Mouse (Mus musculus): Measurements from ENCODE around the gene Wscd2.

DNA sequence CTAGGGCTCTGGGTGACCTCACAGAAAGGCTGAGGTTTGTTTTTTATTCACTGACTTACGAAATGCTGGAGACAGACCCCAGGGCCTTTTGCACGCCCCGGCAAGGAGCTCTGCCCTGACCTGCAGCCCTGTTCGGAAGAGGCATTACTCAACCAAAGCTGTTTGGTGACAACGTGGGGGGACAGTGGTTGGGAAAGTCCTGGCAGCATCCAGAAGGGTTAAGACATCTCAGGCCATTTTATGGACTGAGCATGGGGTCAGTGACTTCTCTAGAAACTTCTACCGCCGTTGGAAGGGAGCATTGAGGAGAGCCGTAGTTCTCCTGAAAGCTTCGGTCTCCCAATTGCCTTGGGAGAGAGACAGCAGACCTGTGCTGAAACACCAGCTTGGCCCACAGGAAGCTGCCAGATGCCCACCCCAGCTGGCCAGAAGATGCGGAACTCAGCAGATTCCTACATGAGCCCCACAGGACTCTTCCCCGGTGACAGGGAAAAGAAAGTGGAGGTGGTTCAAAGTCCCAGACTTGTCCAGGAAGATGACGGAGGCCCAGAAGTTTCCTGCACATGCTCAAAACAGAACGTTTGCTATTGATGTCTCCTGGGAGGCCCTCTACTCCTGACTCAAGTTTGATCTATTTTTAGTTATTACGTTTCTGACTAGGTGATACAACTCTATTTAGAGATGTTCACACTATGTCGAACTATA is 145.9 kb downstream of the Wscd2 start:
- TF ChIP-seq CHD2 (IDR thresholded peaks at IDR 0.05; ENCODE audit: low read depth, low read length) (no peak), HCFC1 (IDR thresholded peaks at IDR 0.05; ENCODE audit: borderline replicate concordance, insufficient read depth, low read length) (no peak)
